Mouse (Mus musculus): ENCODE results near the gene Manf. TPM values are rescaled to one million over a fixed set of nuclear protein-coding genes. Genes with fewer than 3 reads are reported as not detected.

Gene Manf
- total and polyA plus RNA-seq, 3 experiments: 181 to 358 (median 292) TPM

- no peak for DNase-seq (ENCODE audit: extremely low read depth)
- dilution Hi-C loops (cut with MboI; ENCODE audit: extremely low pct_ligation_motif_present, extremely low pct_unique_long_range_greater_than_20kb, low sequenced_read_pairs): no loop called here
- Histone ChIP-seq H3K9me3 (replicated peaks; ENCODE audit: low read length) (no peaks in the 10 kb centered on the region), H3K4me3 (replicated peaks in 1 of 3; ENCODE audit: low read depth in 2 of 3, low read length in 2 of 3, poor library complexity in 1 of 3) (no peak overlapping the region), H3K4me2 (ENCODE audit: insufficient read depth, low read depth, poor library complexity, severe bottlenecking) (no peak overlapping the region), H3K27me3 (replicated peaks) (no peaks in the 10 kb centered on the region), H3K9ac (ENCODE audit: insufficient read depth, low read depth) (no peak overlapping the region), H3K36me3 (replicated peaks in 1 of 2; ENCODE audit: control insufficient read depth in 1 of 2, insufficient read depth in 1 of 2, low read length in 1 of 2) (peaks cover 27 to 45% of the 10 kb centered on the region in 2 experiments), H3K79me2 (replicated peaks; ENCODE audit: control insufficient read depth, extremely low read depth, insufficient read depth, poor library complexity, severe bottlenecking) (peaks cover 45% of the 10 kb centered on the region), H3K4me1 (ENCODE audit: control insufficient read depth in 1 of 2, insufficient read depth in 2 of 2) (peaks cover 14 to 57% of the 10 kb centered on the region in 2 experiments), H3K27ac (ENCODE audit: insufficient read depth, low read depth) (no peak overlapping the region)
- TF ChIP-seq TCF12 (IDR thresholded peaks at IDR 0.05; ENCODE audit: low read depth, low read length): no peak
- TF ChIP-seq MEF2A (IDR thresholded peaks at IDR 0.05; ENCODE audit: borderline replicate concordance, low read depth, low read length): no peak
- TF ChIP-seq ZMIZ1 (IDR thresholded peaks at IDR 0.05; ENCODE audit: low read depth, low read length): no peak
- no peak for TF ChIP-seq PAX5 (IDR thresholded peaks at IDR 0.05; ENCODE audit: low read length)
- TF ChIP-seq CTCF (conservative IDR thresholded peaks at IDR 0.05 in 1 of 2, IDR thresholded peaks at IDR 0.05 in 1 of 2; ENCODE audit: low read depth in 2 of 2, low read length in 2 of 2): no peak
- TF ChIP-seq ZNF384 (IDR thresholded peaks at IDR 0.05; ENCODE audit: low read depth, low read length): no peak
- no peak for TF ChIP-seq POLR2AphosphoS2 (IDR thresholded peaks at IDR 0.05; ENCODE audit: low read depth, low read length)
- in situ Hi-C loops (cut with MboI; ENCODE audit: low pct_ligation_motif_present, low pct_unique_long_range_greater_than_20kb, low sequenced_read_pairs): no loop called here
Observed at GRCm38 (mm10) chr9:106889321-106889720, 2.5 kb downstream of the Manf start.

- TF ChIP-seq MEF2A (IDR thresholded peaks at IDR 0.05; ENCODE audit: borderline replicate concordance, low read depth, low read length) (no peak), CHD1 (IDR thresholded peaks at IDR 0.05; ENCODE audit: low read depth, low read length) (no peak), PAX5 (IDR thresholded peaks at IDR 0.05; ENCODE audit: low read length) (no peak), UBTF (IDR thresholded peaks at IDR 0.05; ENCODE audit: low read depth, low read length) (no peak), MAFK (IDR thresholded peaks at IDR 0.05; ENCODE audit: insufficient replicate concordance, low read length) (no peak), ZC3H11A (IDR thresholded peaks at IDR 0.05; ENCODE audit: low read depth, low read length) (no peak), GABPA (IDR thresholded peaks at IDR 0.05; ENCODE audit: insufficient replicate concordance, low read depth, low read length) (no peak), BHLHE40 (IDR thresholded peaks at IDR 0.05; ENCODE audit: low read depth, low read length) (no peak), USF1 (IDR thresholded peaks at IDR 0.05; ENCODE audit: low read depth, low read length) (no peak), RAD21 (IDR thresholded peaks at IDR 0.05; ENCODE audit: low read depth, low read length) (no peak), HCFC1 (IDR thresholded peaks at IDR 0.05; ENCODE audit: low read depth, low read length) (no peak), ETS1 (conservative IDR thresholded peaks at IDR 0.05; ENCODE audit: low read depth, low read length) (no peak), TCF12 (IDR thresholded peaks at IDR 0.05; ENCODE audit: low read depth, low read length) (no peak), ZKSCAN1 (IDR thresholded peaks at IDR 0.05; ENCODE audit: borderline replicate concordance, low read depth, low read length) (no peak), MAX (IDR thresholded peaks at IDR 0.05; ENCODE audit: low read length) (no peak)
- peaks cover 30 to 51% of the 10 kb centered on the region in 2 experiments for H3K36me3 ChIP-seq (replicated peaks in 1 of 2; ENCODE audit: control insufficient read depth in 1 of 2, insufficient read depth in 1 of 2, low read length in 1 of 2)
- dilution Hi-C loops (cut with MboI; ENCODE audit: extremely low pct_ligation_motif_present, extremely low pct_unique_long_range_greater_than_20kb, low sequenced_read_pairs) (no loop called here), in situ Hi-C loops (cut with MboI; ENCODE audit: low pct_ligation_motif_present, low pct_unique_long_range_greater_than_20kb, low sequenced_read_pairs) (no loop called here)
- H3K79me2 ChIP-seq (replicated peaks; ENCODE audit: control insufficient read depth, extremely low read depth, insufficient read depth, poor library complexity, severe bottlenecking): peaks cover 53% of the 10 kb centered on the region
- H3K9me3 ChIP-seq (replicated peaks; ENCODE audit: low read length): no peaks in the 10 kb centered on the region
- no peak for DNase-seq (ENCODE audit: extremely low read depth)
- H3K4me1 ChIP-seq (ENCODE audit: control insufficient read depth in 1 of 2, insufficient read depth in 2 of 2): peaks cover 18 to 63% of the 10 kb centered on the region in 2 experiments
- no peak overlapping the region for H3K27ac ChIP-seq (ENCODE audit: insufficient read depth, low read depth)
- no peaks in the 10 kb centered on the region for H3K27me3 ChIP-seq (replicated peaks)
- no peak overlapping the region for H3K4me2 ChIP-seq (ENCODE audit: insufficient read depth, low read depth, poor library complexity, severe bottlenecking)
- no peak overlapping the region for H3K4me3 ChIP-seq (replicated peaks in 1 of 3; ENCODE audit: low read depth in 2 of 3, low read length in 2 of 3, poor library complexity in 1 of 3)
- no peak overlapping the region for H3K9ac ChIP-seq (ENCODE audit: insufficient read depth, low read depth)
Observed at GRCm38 (mm10) chr9:106888346-106888745, 3.4 kb downstream of the Manf start.

Data from CH12.LX (cell line).